Mouse (Mus musculus) lung, postnatal 0 days (tissue): Measurements from ENCODE around the gene Sec14l1.

Source experiments
- CTCF ChIP-seq: IDR thresholded peaks from 2 replicates; pipeline ENCODE4 v1.5.1; 2016; ENCODE audit warnings: antibody characterized with exemption, mild to moderate bottlenecking
- EP300 ChIP-seq: IDR thresholded peaks from 2 replicates; pipeline ENCODE4 v1.6.1; 2016; ENCODE audit warnings: antibody characterized with exemption, mild to moderate bottlenecking, control low read depth

DNA sequence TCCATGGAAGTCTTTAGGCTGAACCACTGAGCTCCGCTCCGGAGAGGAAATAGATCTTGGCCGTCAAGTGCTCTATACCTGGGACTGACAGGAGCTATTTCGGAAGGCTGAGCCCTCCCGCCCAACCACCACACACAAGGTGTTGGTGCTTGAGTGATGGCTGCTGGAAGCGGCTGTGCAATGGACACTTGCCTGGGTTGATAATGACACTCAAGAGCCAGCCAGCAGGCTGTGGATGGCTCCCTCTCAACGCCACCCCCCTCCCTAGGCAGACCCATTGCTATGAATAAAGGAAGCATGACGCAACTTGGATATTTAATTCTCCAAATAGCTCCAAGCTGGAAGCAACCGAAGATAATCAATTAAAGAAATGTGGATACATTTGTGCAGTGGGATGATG is 20.3 kb upstream of the Sec14l1 start:
- no peak for TF ChIP-seq CTCF
- no peak for TF ChIP-seq EP300
